Mouse (Mus musculus) megakaryocyte-erythroid progenitor cell, adult 5 weeks (primary cell): Measurements from ENCODE around the gene Olfr1368. TPM values are rescaled to one million over a fixed set of nuclear protein-coding genes. Genes with fewer than 3 reads are reported as not detected.

Experiments used
- polyA plus RNA-seq: library from polyadenylated mRNA; stranded (reverse); fragments of >175 nt; gene quantifications from 2 replicates; pipeline ENCODE4 v1.2.3, GENCODE M21; 2012

Olfr1368 gene
- not detected in 2 replicates for polyA plus RNA-seq

GRCm38 (mm10) chr13:21145767-21146166 lies at the start of gene Olfr1368:
TSS of gene Olfr1368 (minus strand) at chr13:21145867.

GRCm38 (mm10) chr13:21179367-21179723 lies 33.7 kb upstream of the Olfr1368 start, which contains the start of gene Trim27:
TSS of gene Trim27 (plus strand) at chr13:21179445.

GRCm38 (mm10) chr13:21129339-21129738 lies 16.3 kb downstream of the Olfr1368 start, which contains the start of gene Olfr263:
TSS of gene Olfr263 (plus strand) at chr13:21129639.

GRCm38 (mm10) chr13:21111183-21111582 lies 34.5 kb downstream of the Olfr1368 start, which contains the start of gene Olfr1369-ps1:
TSS of gene Olfr1369-ps1 (plus strand) at chr13:21111483.

Other genes starting within 250 kb of the Olfr1368 start
- not detected in 2 replicates for gene Olfr1370, start 70.9 kb downstream of the Olfr1368 start, polyA plus RNA-seq
- not detected in 2 replicates for gene Olfr1369-ps1, start 34.4 kb downstream of the Olfr1368 start, polyA plus RNA-seq
- gene Olfr263, start 16.2 kb downstream of the Olfr1368 start, polyA plus RNA-seq = not detected in 2 replicates
- gene Trim27, start 33.6 kb upstream of the Olfr1368 start, polyA plus RNA-seq = 140 and 157 TPM in 2 replicates
- not detected in 2 replicates for gene Gpx5, start 146.9 kb upstream of the Olfr1368 start, polyA plus RNA-seq
- gene Gpx6, start 166.3 kb upstream of the Olfr1368 start, polyA plus RNA-seq = not detected in 2 replicates
- gene Olfr1367, start 201.0 kb upstream of the Olfr1368 start, polyA plus RNA-seq = not detected in 2 replicates
- 1.9 and 2.0 TPM in 2 replicates for gene Zscan12, start 217.0 kb upstream of the Olfr1368 start, polyA plus RNA-seq